Mouse (Mus musculus) C2C12 (cell line): ENCODE results near the gene Dao.

Experiments
- CEBPB ChIP-seq: IDR thresholded peaks from one replicate; pipeline ENCODE4 v1.6.1; 2011; ENCODE audit warnings: low read depth, mild to moderate bottlenecking, control low read depth, moderate library complexity
- CTCF ChIP-seq: IDR thresholded peaks from one replicate; pipeline ENCODE4 v1.5.1; 2011; ENCODE audit not compliant: control insufficient read depth, insufficient read depth, insufficient read length
- MAX ChIP-seq: IDR thresholded peaks from one replicate; pipeline ENCODE4 v1.6.1; 2011; ENCODE audit warnings: mild to moderate bottlenecking, control low read depth
- USF1 ChIP-seq: IDR thresholded peaks from one replicate; pipeline ENCODE4 v1.6.1; 2011; ENCODE audit warnings: low read depth, mild to moderate bottlenecking, control low read depth, moderate library complexity

DNA sequence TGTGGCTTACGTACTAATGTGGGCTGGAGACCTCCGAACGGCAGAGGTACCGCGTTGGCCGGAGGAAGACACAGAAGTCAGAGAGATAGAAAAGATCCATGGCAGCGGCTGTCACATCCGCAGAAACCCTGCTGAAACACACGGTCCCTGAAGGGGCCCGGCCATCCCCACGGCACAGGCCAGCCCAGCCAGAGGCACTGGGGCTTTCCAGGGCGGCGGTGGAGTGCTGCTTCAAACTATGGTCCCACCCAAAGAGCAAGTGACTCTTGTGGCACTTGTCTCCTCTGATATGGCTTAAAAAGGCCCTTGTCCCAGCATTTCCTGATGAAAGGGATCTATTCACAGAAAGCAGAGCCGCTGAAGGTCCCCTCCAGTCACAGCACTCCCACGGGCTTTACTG lies 28.9 kb upstream of the Dao start:
- TF ChIP-seq CTCF (no peak), USF1 (no peak), MAX (no peak), CEBPB (no peak)
